ENCODE assay signal across 15 mouse cellular contexts in genomic region chr11:100198666-100199065, GRCm38 (mm10). TPM values are rescaled to one million over a fixed set of nuclear protein-coding genes. Genes with fewer than 3 reads are reported as not detected.
DNase-seq lines count a peak whose midpoint lies in the region; ATAC-seq and TF ChIP-seq lines count a peak whose summit lies in the region.
"Had no signal": no experiment of that assay in that cellular context is flagged by ENCODE, and none has a peak within 500 bp of the region (broad histone marks: within the 10 kb centered on the region; RNA-seq: fewer than 3 reads in every experiment).

No protein-coding gene starts in this region.

- no peak overlapping the region for H3K4me2 ChIP-seq in kidney, embryonic 14.5 days (replicated peaks; ENCODE audit: low read depth, low read length)
- H3K4me2 ChIP-seq: forebrain, embryonic 12.5 days; hindbrain, embryonic 12.5 days; limb, embryonic 13.5 days had no signal

- no peak overlapping the region for H3K9ac ChIP-seq in kidney, embryonic 14.5 days (ENCODE audit: low read depth, low read length)
- H3K9ac ChIP-seq: forebrain, embryonic 12.5 days; hindbrain, embryonic 12.5 days; limb, embryonic 13.5 days had no signal

- ATAC-seq in erythroid progenitor cell, adult 5-6 weeks (replicated peaks; ENCODE audit: low FRiP score, poor library complexity, severe bottlenecking), result no peak
- ATAC-seq in kidney, embryonic 14.5 days (ENCODE audit: low FRiP score, low TSS enrichment), result no peak
- ATAC-seq: midbrain, embryonic 16.5 days had no signal

- no peaks in the 10 kb centered on the region for H3K4me1 ChIP-seq in kidney, embryonic 14.5 days (ENCODE audit: control insufficient read depth, insufficient read depth, low read length)
- H3K4me1 ChIP-seq: forebrain, embryonic 12.5 days; hindbrain, embryonic 12.5 days; limb, embryonic 13.5 days had no signal

- no peaks in the 10 kb centered on the region for H3K9me3 ChIP-seq in kidney, embryonic 14.5 days (ENCODE audit: control insufficient read depth, low read length)
- H3K9me3 ChIP-seq: forebrain, embryonic 12.5 days; hindbrain, embryonic 12.5 days; limb, embryonic 13.5 days had no signal

- DNase-seq in left cerebral cortex, adult 18-20 months (ENCODE audit: low spot score in 2 of 2), result peak; percentile 64 to 68
- DNase-seq in left cerebral cortex, adult 11 months (ENCODE audit: low spot score), result no peak
- peak; percentile 74 for DNase-seq in ZHBTc4 (ENCODE audit: low read depth, low spot score)
- DNase-seq in frontal cortex, postnatal 25 days (ENCODE audit: low spot score in 2 of 2), result peak; percentile 20 to 30
- no peak for DNase-seq in heart, adult 8-10 months (ENCODE audit: low spot score)
- DNase-seq: lung, postnatal 10 days; thymus, postnatal 4 days had no signal

- H3K27me3 ChIP-seq in C2C12 (ENCODE audit: control insufficient read depth, insufficient read depth, insufficient read length), result no peaks in the 10 kb centered on the region
- H3K27me3 ChIP-seq in kidney, embryonic 14.5 days (ENCODE audit: control insufficient read depth, insufficient read depth, low read length), result no peaks in the 10 kb centered on the region
- H3K27me3 ChIP-seq: forebrain, embryonic 12.5 days; hindbrain, embryonic 12.5 days; limb, embryonic 13.5 days had no signal

- TF ChIP-seq CTCF in C2C12 (IDR thresholded peaks at IDR 0.05; ENCODE audit: control insufficient read depth, insufficient read depth, insufficient read length), result no peak

- no peak overlapping the region for H3K4me3 ChIP-seq in C2C12 (ENCODE audit: insufficient read depth, poor library complexity, severe bottlenecking)
- no peak overlapping the region for H3K4me3 ChIP-seq in kidney, embryonic 14.5 days (ENCODE audit: low read length)
- H3K4me3 ChIP-seq: forebrain, embryonic 12.5 days; hindbrain, embryonic 12.5 days; limb, embryonic 13.5 days had no signal

- H3K79me3 ChIP-seq in C2C12 (ENCODE audit: low read depth), result no peaks in the 10 kb centered on the region

- WGBS in kidney, embryonic 14.5 days, result 75% methylated on average over 4 of the region's 4 CpGs

- no peak overlapping the region for H3K27ac ChIP-seq in kidney, embryonic 14.5 days (ENCODE audit: low read depth, low read length)
- H3K27ac ChIP-seq: forebrain, embryonic 12.5 days; hindbrain, embryonic 12.5 days; limb, embryonic 13.5 days had no signal

- H3ac ChIP-seq in C2C12 (ENCODE audit: control insufficient read depth, insufficient read length, low read depth), result no peak overlapping the region

- no peaks in the 10 kb centered on the region for H3K79me2 ChIP-seq in C2C12 (ENCODE audit: control insufficient read depth, insufficient read depth)

- H3K36me3 ChIP-seq in C2C12 (ENCODE audit: control insufficient read depth, insufficient read depth), result peaks cover 3% of the 10 kb centered on the region
- H3K36me3 ChIP-seq in kidney, embryonic 14.5 days (ENCODE audit: control insufficient read depth, insufficient read depth, low read length), result no peaks in the 10 kb centered on the region
- H3K36me3 ChIP-seq: forebrain, embryonic 12.5 days; hindbrain, embryonic 12.5 days; limb, embryonic 13.5 days had no signal

TF ChIP-seq in C2C12, 6 proteins besides CTCF, POLR2A, EP300 and RAD21:
- TF ChIP-seq MAX (IDR thresholded peaks at IDR 0.05) (no peak), FOSL1 (IDR thresholded peaks at IDR 0.05; ENCODE audit: insufficient read depth, low read length, poor library complexity, severe bottlenecking) (peak; percentile 77)

RNA-seq across cellular contexts. Expression of gene Krt9, which starts 5.6 kb away (rescaled TPM):
- 1 to 10 TPM; 3.8 to 4.9 TPM for total RNA-seq in left cerebral cortex, adult 18-20 months (2021)
- 1.8 TPM for polyA plus RNA-seq in C2C12 (2012; fragmentation: generic; extraction: Trizol)
- total RNA-seq in erythroid progenitor cell, adult 5-6 weeks (2015; ENCODE audit: low replicate concordance), result not detected in 2 replicates
- not detected in 2 replicates for total RNA-seq in erythroid progenitor cell, adult 5-6 weeks (2017; ENCODE audit: low replicate concordance)
- not detected in 2 replicates for polyA plus RNA-seq in kidney, embryonic 14.5 days (2014; fragmentation: Nextera tagmentation; extraction: Ambion mirVana)
- not detected for total RNA-seq in heart, adult 8-10 months (2022)
- total RNA-seq: heart, adult 18-20 months had no signal
- polyA plus RNA-seq: forebrain, embryonic 12.5 days; limb, embryonic 13.5 days; midbrain, embryonic 16.5 days had no signal

RNA-seq across cellular contexts. Expression of gene Krt14, which starts 8.7 kb away (rescaled TPM):
- not detected for total RNA-seq in left cerebral cortex, adult 18-20 months (2021)
- polyA plus RNA-seq in C2C12 (2012; fragmentation: generic; extraction: Trizol), result 32.4 TPM
- not detected in 2 replicates for total RNA-seq in erythroid progenitor cell, adult 5-6 weeks (2015; ENCODE audit: low replicate concordance)
- not detected in 2 replicates for total RNA-seq in erythroid progenitor cell, adult 5-6 weeks (2017; ENCODE audit: low replicate concordance)
- not detected in 2 replicates for polyA plus RNA-seq in kidney, embryonic 14.5 days (2014; fragmentation: Nextera tagmentation; extraction: Ambion mirVana)
- under 1 TPM in 2 of 4 experiments, not detected in 2; 0.25 to 0.63 TPM for total RNA-seq in heart, adult 8-10 months (2022)
- total RNA-seq: heart, adult 18-20 months had no signal

RNA-seq across cellular contexts. Expression of gene Krt16, which starts 50.0 kb away (rescaled TPM):
- not detected for total RNA-seq in left cerebral cortex, adult 18-20 months (2021)
- polyA plus RNA-seq in C2C12 (2012; fragmentation: generic; extraction: Trizol), result 0.21 TPM
- not detected in 2 replicates for total RNA-seq in erythroid progenitor cell, adult 5-6 weeks (2015; ENCODE audit: low replicate concordance)
- total RNA-seq in erythroid progenitor cell, adult 5-6 weeks (2017; ENCODE audit: low replicate concordance), result not detected in 2 replicates
- polyA plus RNA-seq in kidney, embryonic 14.5 days (2014; fragmentation: Nextera tagmentation; extraction: Ambion mirVana), result not detected in 2 replicates
- not detected for total RNA-seq in heart, adult 8-10 months (2022)
- total RNA-seq: heart, adult 18-20 months had no signal
- polyA plus RNA-seq: forebrain, embryonic 12.5 days; hindbrain, embryonic 12.5 days; midbrain, embryonic 16.5 days had no signal

RNA-seq across cellular contexts. Expression of gene Krt19, which starts 50.2 kb away (rescaled TPM):
- not detected for total RNA-seq in left cerebral cortex, adult 18-20 months (2021)
- polyA plus RNA-seq in C2C12 (2012; fragmentation: generic; extraction: Trizol), result 3.5 TPM
- total RNA-seq in erythroid progenitor cell, adult 5-6 weeks (2015; ENCODE audit: low replicate concordance), result not detected in 2 replicates
- not detected in 2 replicates for total RNA-seq in erythroid progenitor cell, adult 5-6 weeks (2017; ENCODE audit: low replicate concordance)
- polyA plus RNA-seq in kidney, embryonic 14.5 days (2014; fragmentation: Nextera tagmentation; extraction: Ambion mirVana), result 24.2 and 31.4 TPM in 2 replicates
- total RNA-seq in heart, adult 8-10 months (2022), result 1 to 10 TPM; 4.6 to 9.6 (median 6.7) TPM

Comparison
In these comparisons a context has a peak if more than half of its experiments do, and no peak if none do; other contexts are left out.
1. DNase-seq: peak in left cerebral cortex, adult 18-20 months (2 of 2), ZHBTc4 (single experiment) and frontal cortex, postnatal 25 days (2 of 2); none in left cerebral cortex, adult 11 months (single experiment) and heart, adult 8-10 months (single experiment).
2. RNA of gene Krt9, which starts 5.6 kb away (total RNA-seq): 3.8 to 4.9 TPM in left cerebral cortex, adult 18-20 months; not detected in erythroid progenitor cell, adult 5-6 weeks and not detected in heart, adult 8-10 months; every median in the first group is over 4 times any median in the second.